ENCODE assay signal across 7 mouse cellular contexts in the genomic region with DNA sequence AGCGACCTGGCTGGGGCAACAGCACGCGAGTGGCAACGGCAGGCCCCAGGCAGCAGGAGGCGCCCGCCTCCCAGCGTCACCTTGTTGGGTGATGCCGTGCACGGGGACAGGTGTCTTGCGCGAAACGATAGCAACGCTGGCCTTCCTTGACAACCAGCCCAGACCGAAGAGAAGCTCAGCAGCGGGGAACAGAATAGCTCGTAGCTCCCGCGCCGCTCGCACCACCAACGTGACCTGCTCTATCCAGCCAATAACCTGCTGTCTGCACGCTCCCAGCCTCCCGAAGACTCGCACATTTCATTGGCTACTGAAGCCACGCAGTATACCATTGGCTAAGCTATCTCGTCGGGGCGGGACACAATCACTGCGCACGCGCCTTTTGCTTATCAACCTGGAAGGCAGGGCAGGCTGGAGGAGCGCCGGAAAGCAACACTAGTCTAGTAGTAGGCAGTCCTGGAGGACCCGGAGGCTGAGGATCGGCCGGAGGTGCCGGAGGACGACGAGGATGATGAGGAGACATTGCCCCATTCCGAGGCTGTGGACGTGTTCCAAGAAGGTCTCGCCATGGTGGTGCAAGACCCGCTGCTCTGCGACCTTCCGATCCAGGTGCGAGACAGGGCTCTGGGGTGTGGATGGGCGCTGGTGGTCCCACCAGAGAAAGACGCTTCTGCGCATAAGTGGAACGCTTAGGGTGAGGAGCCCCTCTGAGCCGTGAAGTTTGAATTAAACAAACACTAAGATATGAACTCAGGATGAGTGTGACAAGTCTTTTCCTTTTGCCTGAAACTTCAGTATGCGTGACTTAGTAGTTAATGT. TPM values are rescaled to one million over a fixed set of nuclear protein-coding genes. Genes with fewer than 3 reads are reported as not detected.
DNase-seq lines count a peak whose midpoint lies in the region; ATAC-seq lines count a peak whose summit lies in the region.

A gene (plus strand): TSS at position 358 of the 816 bp plus-strand sequence.

- peak within 1 kb of the TSS; percentile 80 for H3K9ac ChIP-seq in midbrain, embryonic 13.5 days (replicated peaks)

- H3K27me3 ChIP-seq in embryonic facial prominence, embryonic 10.5 days (replicated peaks; ENCODE audit: low read depth, poor library complexity, severe bottlenecking) = 0 out of 2 replicates have a peak, but pooled peaks cover 3% of the 10 kb centered on the region
- H3K27me3 ChIP-seq in limb, embryonic 10.5 days (ENCODE audit: low read depth, poor library complexity, severe bottlenecking) = peaks cover 4% of the 10 kb centered on the region; the same call in 1 of the 2 replicates
- H3K27me3 ChIP-seq in midbrain, embryonic 13.5 days = 0 out of 2 replicates have a peak, but pooled peaks cover 4% of the 10 kb centered on the region

- H3K27ac ChIP-seq in embryonic facial prominence, embryonic 10.5 days (replicated peaks) = peak within 1 kb of the TSS; percentile 87
- H3K27ac ChIP-seq in limb, embryonic 10.5 days = peak within 1 kb of the TSS; percentile 83
- H3K27ac ChIP-seq in midbrain, embryonic 13.5 days = no peak within 1 kb of the TSS

- H3K4me2 ChIP-seq in midbrain, embryonic 13.5 days (replicated peaks) = peak within 1 kb of the TSS; percentile 86

- DNase-seq in adrenal gland, postnatal 10 days = peak; percentile 96
- DNase-seq in embryonic facial prominence, embryonic 10.5 days (ENCODE audit: low spot score) = peak; percentile 96
- peak; percentile 98 for DNase-seq in kidney, adult 11 months
- DNase-seq in limb, embryonic 10.5 days (ENCODE audit: low spot score) = peak; percentile 94
- DNase-seq in spleen, adult 12 weeks (ENCODE audit: low spot score) = peak; percentile 94

- under 1% methylated on average over 52 of the region's 52 CpGs for WGBS in embryonic facial prominence, embryonic 10.5 days
- WGBS in limb, embryonic 10.5 days = under 1% methylated on average over 52 of the region's 52 CpGs
- under 1% methylated on average over 52 of the region's 52 CpGs for WGBS in midbrain, embryonic 13.5 days

- ATAC-seq in granulocyte monocyte progenitor cell, adult 5-6 weeks (replicated peaks; ENCODE audit: poor library complexity, severe bottlenecking) = peak; percentile 97
- peak; percentile 100 for ATAC-seq in midbrain, embryonic 13.5 days

- peaks cover 19% of the 10 kb centered on the region for H3K4me1 ChIP-seq in embryonic facial prominence, embryonic 10.5 days
- peaks cover 17% of the 10 kb centered on the region for H3K4me1 ChIP-seq in limb, embryonic 10.5 days
- peaks cover 17% of the 10 kb centered on the region for H3K4me1 ChIP-seq in midbrain, embryonic 13.5 days (replicated peaks)

- H3K36me3 ChIP-seq in embryonic facial prominence, embryonic 10.5 days (replicated peaks) = peaks cover 35% of the 10 kb centered on the region
- H3K36me3 ChIP-seq in limb, embryonic 10.5 days = peaks cover 36% of the 10 kb centered on the region
- H3K36me3 ChIP-seq in midbrain, embryonic 13.5 days = peaks cover 31% of the 10 kb centered on the region

- peak within 1 kb of the TSS; percentile 67 for H3K4me3 ChIP-seq in embryonic facial prominence, embryonic 10.5 days
- peak within 1 kb of the TSS; percentile 75 for H3K4me3 ChIP-seq in limb, embryonic 10.5 days
- H3K4me3 ChIP-seq in midbrain, embryonic 13.5 days (replicated peaks) = peak within 1 kb of the TSS; percentile 73

- H3K9me3 ChIP-seq in embryonic facial prominence, embryonic 10.5 days = no peaks in the 10 kb centered on the region
- no peaks in the 10 kb centered on the region for H3K9me3 ChIP-seq in limb, embryonic 10.5 days (replicated peaks)
- no peaks in the 10 kb centered on the region for H3K9me3 ChIP-seq in midbrain, embryonic 13.5 days

RNA-seq across cellular contexts. Expression of the gene that starts here (rescaled TPM):
- total RNA-seq in adrenal gland, postnatal 10 days (2021) = 10 to 100 TPM; 23.9 to 26.5 TPM
- polyA plus RNA-seq in embryonic facial prominence, embryonic 10.5 days (2016; fragmentation: Nextera tagmentation; extraction: Ambion mirVana) = 102 and 106 TPM in 2 replicates
- total RNA-seq in granulocyte monocyte progenitor cell, adult 5-6 weeks (2014; fragmentation: Nextera tagmentation) = 50.3 and 58.3 TPM in 2 replicates
- 75.1 and 78.0 TPM in 2 replicates for total RNA-seq in granulocyte monocyte progenitor cell, adult 5-6 weeks (2017)
- 115 and 121 TPM in 2 replicates for polyA plus RNA-seq in limb, embryonic 10.5 days (2016; fragmentation: Nextera tagmentation; extraction: Ambion mirVana)
- polyA plus RNA-seq in midbrain, embryonic 13.5 days (2015; fragmentation: Nextera tagmentation; extraction: Ambion mirVana) = 46.5 and 46.6 TPM in 2 replicates
